Mouse (Mus musculus) bone marrow macrophage, adult 2 months (primary cell): ENCODE measurements around the gene Slc30a10.

Source experiments
- CTCF ChIP-seq: IDR thresholded peaks from 2 replicates; pipeline ENCODE4 v1.5.1; 2012; ENCODE audit warnings: low read depth, mild to moderate bottlenecking, low read length, moderate library complexity
- POLR2A ChIP-seq: IDR thresholded peaks from 2 replicates; pipeline ENCODE4 v1.6.1; 2012; ENCODE audit warnings: mild to moderate bottlenecking, low read depth, low read length, borderline replicate concordance

- no peak for TF ChIP-seq POLR2A
- no peak for TF ChIP-seq CTCF
These were observed 25.2 kb downstream of the Slc30a10 start for GRCm38 (mm10) chr1:185479861-185480260.
